Mouse (Mus musculus) megakaryocyte-erythroid progenitor cell, adult 5-6 weeks (primary cell): ENCODE data around the gene Taar7b. TPM values are rescaled to one million over a fixed set of nuclear protein-coding genes. Genes with fewer than 3 reads are reported as not detected.

Source experiments
- ATAC-seq: replicated peaks from 2 replicates; pipeline ENCODE4 v1.8.0; 2016; ENCODE audit warnings: mild to moderate bottlenecking, inconsistent platforms; ENCODE audit not compliant: severe bottlenecking, poor library complexity, low FRiP score, low TSS enrichment
- total RNA-seq, 2 experiments: library from RNA; stranded (forward) in 1 of 2; stranded (reverse) in 1 of 2; fragments of 200-1000, 215-1000 nt in 1 of 2; fragments of >200 nt in 1 of 2; fragmentation: Nextera tagmentation in 1 of 2; gene quantifications; 2 replicates each; pipeline ENCODE4 v1.2.3; 2014 to 2017

The Taar7b gene
- total RNA-seq, 2 experiments from 2014 or later, result not detected

DNA sequence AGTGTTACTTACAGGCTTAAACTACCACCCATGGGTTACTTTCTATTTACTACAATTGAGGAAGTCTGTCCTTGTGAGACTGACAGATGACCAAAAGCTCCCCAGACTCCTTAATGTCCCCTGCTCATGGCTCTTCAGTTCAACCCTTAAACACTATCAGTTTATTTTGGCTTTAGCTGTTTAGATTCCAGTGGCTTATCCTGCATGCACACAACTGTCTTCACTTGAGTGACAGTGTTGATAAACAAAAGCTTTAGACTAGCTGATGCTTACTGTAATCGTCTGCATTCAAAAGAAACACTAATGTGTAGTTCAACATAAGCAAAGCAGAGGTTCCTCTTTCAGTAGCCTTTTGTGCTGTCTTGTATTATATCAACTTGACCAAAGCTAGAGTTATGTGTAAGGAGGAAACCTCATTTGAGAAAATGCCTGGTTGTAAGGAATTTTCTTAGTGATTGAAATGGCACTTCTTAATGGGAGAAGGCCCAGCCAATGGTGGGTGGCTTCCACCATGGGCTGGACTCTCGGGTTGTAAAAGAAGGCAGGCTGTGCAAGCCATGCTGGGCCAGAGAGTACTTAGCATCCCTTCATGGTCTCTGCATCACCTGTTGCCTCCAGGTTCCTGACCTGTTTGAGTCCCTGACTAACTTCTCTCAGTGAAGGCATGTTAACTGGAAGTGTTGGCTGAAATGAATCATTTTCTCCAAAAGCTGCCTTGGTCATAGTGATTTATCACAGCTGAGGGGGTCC is 40.6 kb downstream of the Taar7b start:
- peak; percentile 98 for ATAC-seq

- no peak for ATAC-seq
These were observed 49.5 kb downstream of the Taar7b start, which contains the start of gene Taar7f for GRCm38 (mm10) chr10:24049210-24049609. Taar7f (plus strand) TSS chr10:24049510.

Other genes with a start within 250 kb of the Taar7b start
- gene Rps12, start 212.7 kb upstream of the Taar7b start, total RNA-seq (2014; fragmentation: Nextera tagmentation), result 11,537 and 12,520 TPM in 2 replicates
- gene Rps12, start 212.7 kb upstream of the Taar7b start, total RNA-seq (2017), result 1,872 and 1,888 TPM in 2 replicates
- 3.7 and 4.9 TPM in 2 replicates for gene Slc18b1, start 203.0 kb upstream of the Taar7b start, total RNA-seq (2014; fragmentation: Nextera tagmentation)
- 0.89 and 1.4 TPM in 2 replicates for gene Slc18b1, start 203.0 kb upstream of the Taar7b start, total RNA-seq (2017)
- not detected in 2 replicates for gene Vnn3, start 148.5 kb upstream of the Taar7b start, total RNA-seq (2014; fragmentation: Nextera tagmentation)
- not detected in 2 replicates for gene Vnn3, start 148.5 kb upstream of the Taar7b start, total RNA-seq (2017)
- not detected in 2 replicates for gene Vnn1, start 105.3 kb upstream of the Taar7b start, total RNA-seq (2014; fragmentation: Nextera tagmentation)
- not detected in 2 replicates for gene Vnn1, start 105.3 kb upstream of the Taar7b start, total RNA-seq (2017)
- not detected in 2 replicates for gene Taar1, start 79.6 kb upstream of the Taar7b start, total RNA-seq (2014; fragmentation: Nextera tagmentation)
- not detected in 2 replicates for gene Taar1, start 79.6 kb upstream of the Taar7b start, total RNA-seq (2017)
- not detected in 2 replicates for gene Taar2, start 61.4 kb upstream of the Taar7b start, total RNA-seq (2014; fragmentation: Nextera tagmentation)
- not detected in 2 replicates for gene Taar2, start 61.4 kb upstream of the Taar7b start, total RNA-seq (2017)
- gene Taar3, start 50.4 kb upstream of the Taar7b start, total RNA-seq (2014; fragmentation: Nextera tagmentation), result not detected in 2 replicates
- not detected in 2 replicates for gene Taar3, start 50.4 kb upstream of the Taar7b start, total RNA-seq (2017)
- not detected in 2 replicates for gene Taar4, start 39.4 kb upstream of the Taar7b start, total RNA-seq (2014; fragmentation: Nextera tagmentation)
- gene Taar4, start 39.4 kb upstream of the Taar7b start, total RNA-seq (2017), result not detected in 2 replicates
- not detected in 2 replicates for gene Taar5, start 29.2 kb upstream of the Taar7b start, total RNA-seq (2014; fragmentation: Nextera tagmentation)
- not detected in 2 replicates for gene Taar5, start 29.2 kb upstream of the Taar7b start, total RNA-seq (2017)
- gene Taar6, start 14.3 kb upstream of the Taar7b start, total RNA-seq (2014; fragmentation: Nextera tagmentation), result not detected in 2 replicates
- not detected in 2 replicates for gene Taar6, start 14.3 kb upstream of the Taar7b start, total RNA-seq (2017)
- gene Taar7a, start 6.5 kb upstream of the Taar7b start, total RNA-seq (2014; fragmentation: Nextera tagmentation), result not detected in 2 replicates
- gene Taar7a, start 6.5 kb upstream of the Taar7b start, total RNA-seq (2017), result not detected in 2 replicates
- gene Taar7d, start 27.3 kb downstream of the Taar7b start, total RNA-seq (2014; fragmentation: Nextera tagmentation), result not detected in 2 replicates
- not detected in 2 replicates for gene Taar7d, start 27.3 kb downstream of the Taar7b start, total RNA-seq (2017)
- gene Taar7e, start 37.7 kb downstream of the Taar7b start, total RNA-seq (2014; fragmentation: Nextera tagmentation), result not detected in 2 replicates
- gene Taar7e, start 37.7 kb downstream of the Taar7b start, total RNA-seq (2017), result not detected in 2 replicates
- gene Taar7f, start 49.6 kb downstream of the Taar7b start, total RNA-seq (2014; fragmentation: Nextera tagmentation), result not detected in 2 replicates
- not detected in 2 replicates for gene Taar7f, start 49.6 kb downstream of the Taar7b start, total RNA-seq (2017)
- not detected in 2 replicates for gene Taar8a, start 76.6 kb downstream of the Taar7b start, total RNA-seq (2014; fragmentation: Nextera tagmentation)
- not detected in 2 replicates for gene Taar8a, start 76.6 kb downstream of the Taar7b start, total RNA-seq (2017)
- gene Taar8b, start 92.4 kb downstream of the Taar7b start, total RNA-seq (2014; fragmentation: Nextera tagmentation), result not detected in 2 replicates
- gene Taar8b, start 92.4 kb downstream of the Taar7b start, total RNA-seq (2017), result not detected in 2 replicates
- gene Taar8c, start 102.0 kb downstream of the Taar7b start, total RNA-seq (2014; fragmentation: Nextera tagmentation), result not detected in 2 replicates
- gene Taar8c, start 102.0 kb downstream of the Taar7b start, total RNA-seq (2017), result not detected in 2 replicates
- gene Taar9, start 109.6 kb downstream of the Taar7b start, total RNA-seq (2014; fragmentation: Nextera tagmentation), result not detected in 2 replicates
- gene Taar9, start 109.6 kb downstream of the Taar7b start, total RNA-seq (2017), result not detected in 2 replicates
- 18.7 and 32.2 TPM in 2 replicates for gene Stx7, start 149.4 kb downstream of the Taar7b start, total RNA-seq (2014; fragmentation: Nextera tagmentation)
- gene Stx7, start 149.4 kb downstream of the Taar7b start, total RNA-seq (2017), result 28.1 and 29.5 TPM in 2 replicates
- gene Moxd1, start 223.6 kb downstream of the Taar7b start, total RNA-seq (2014; fragmentation: Nextera tagmentation), result not detected in 2 replicates
- not detected in 2 replicates for gene Moxd1, start 223.6 kb downstream of the Taar7b start, total RNA-seq (2017)